Mouse (Mus musculus): ENCODE results near the gene Scube1.

DNA sequence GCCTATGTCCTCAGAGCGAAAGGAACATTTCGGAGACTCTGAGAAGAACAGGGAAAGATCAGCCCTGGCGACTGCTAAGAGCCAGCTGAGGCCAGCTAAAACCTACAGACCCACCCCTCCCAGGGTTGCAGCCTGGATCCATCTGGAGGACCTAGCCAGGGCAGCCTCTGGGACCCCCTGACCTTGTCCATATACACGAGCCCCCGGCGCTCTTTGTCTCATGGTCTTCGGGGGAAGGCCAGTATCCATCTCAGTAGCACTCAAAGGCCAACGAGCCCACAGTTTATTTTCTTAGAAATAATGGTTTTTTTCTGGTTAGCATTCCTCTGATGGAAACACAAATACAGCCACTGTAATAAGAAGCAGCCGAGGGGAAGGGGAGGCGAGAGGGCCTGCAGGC lies 12.0 kb downstream of the Scube1 start:
- TF ChIP-seq CTCF (IDR thresholded peaks at IDR 0.05; ENCODE audit: extremely low read depth, insufficient read length, insufficient replicate concordance, low read depth, low read length) (no peak), POLR2A (IDR thresholded peaks at IDR 0.05; ENCODE audit: low read depth, low read length) (no peak)
